Mouse (Mus musculus): ENCODE measurements at regions not wholly inside any gene's neighbourhood (a gene's known extent, or its start where the extent isn't known, plus 50 kb on each side); places are given as distances from the start of the nearest gene placed in this dataset.

GRCm38 (mm10) chr10:120604506-120604905, 128.2 kb upstream of the Hmga2 start:
- Histone ChIP-seq H3K9ac (ENCODE audit: insufficient read depth, low read depth) (no peak overlapping the region), H3K9me3 (replicated peaks; ENCODE audit: low read length) (peaks cover 68% of the 10 kb centered on the region), H3K27me3 (replicated peaks) (no peaks in the 10 kb centered on the region), H3K4me1 (ENCODE audit: control insufficient read depth in 1 of 2, insufficient read depth in 2 of 2) (no peaks in the 10 kb centered on the region), H3K4me2 (ENCODE audit: insufficient read depth, low read depth, poor library complexity, severe bottlenecking) (no peak overlapping the region), H3K27ac (ENCODE audit: insufficient read depth, low read depth) (no peak overlapping the region), H3K79me2 (replicated peaks; ENCODE audit: control insufficient read depth, extremely low read depth, insufficient read depth, poor library complexity, severe bottlenecking) (no peaks in the 10 kb centered on the region), H3K4me3 (replicated peaks in 1 of 3; ENCODE audit: low read depth in 2 of 3, low read length in 2 of 3, poor library complexity in 1 of 3) (no peak overlapping the region), H3K36me3 (replicated peaks in 1 of 2; ENCODE audit: control insufficient read depth in 1 of 2, insufficient read depth in 1 of 2, low read length in 1 of 2) (no peaks in the 10 kb centered on the region)
- no peak for DNase-seq (ENCODE audit: extremely low read depth)
- dilution Hi-C loops (cut with MboI; ENCODE audit: extremely low pct_ligation_motif_present, extremely low pct_unique_long_range_greater_than_20kb, low sequenced_read_pairs) (no loop called here), in situ Hi-C loops (cut with MboI; ENCODE audit: low pct_ligation_motif_present, low pct_unique_long_range_greater_than_20kb, low sequenced_read_pairs) (no loop called here)
- TF ChIP-seq POLR2A (IDR thresholded peaks at IDR 0.05; ENCODE audit: low read depth, low read length) (no peak), E2F4 (IDR thresholded peaks at IDR 0.05; ENCODE audit: insufficient replicate concordance, low read depth, low read length) (no peak), HCFC1 (IDR thresholded peaks at IDR 0.05; ENCODE audit: low read depth, low read length) (no peak), ZC3H11A (IDR thresholded peaks at IDR 0.05; ENCODE audit: low read depth, low read length) (no peak), NELFE (IDR thresholded peaks at IDR 0.05; ENCODE audit: low read depth, low read length) (no peak), MXI1 (IDR thresholded peaks at IDR 0.05; ENCODE audit: low read depth, low read length) (no peak), MAX (IDR thresholded peaks at IDR 0.05; ENCODE audit: low read length) (no peak), MYC (IDR thresholded peaks at IDR 0.05; ENCODE audit: low read depth, low read length) (no peak), RCOR1 (conservative IDR thresholded peaks at IDR 0.05; ENCODE audit: low read depth, low read length) (no peak), MAZ (IDR thresholded peaks at IDR 0.05; ENCODE audit: low read depth, low read length) (no peak), MAFK (IDR thresholded peaks at IDR 0.05; ENCODE audit: insufficient replicate concordance, low read length) (no peak), IRF4 (IDR thresholded peaks at IDR 0.05; ENCODE audit: low read depth, low read length) (no peak), ZKSCAN1 (IDR thresholded peaks at IDR 0.05; ENCODE audit: borderline replicate concordance, low read depth, low read length) (no peak), CTCF (conservative IDR thresholded peaks at IDR 0.05 in 1 of 2, IDR thresholded peaks at IDR 0.05 in 1 of 2; ENCODE audit: low read depth in 2 of 2, low read length in 2 of 2) (no peak), TCF12 (IDR thresholded peaks at IDR 0.05; ENCODE audit: low read depth, low read length) (no peak), UBTF (IDR thresholded peaks at IDR 0.05; ENCODE audit: low read depth, low read length) (no peak), SIN3A (IDR thresholded peaks at IDR 0.05; ENCODE audit: low read length) (no peak), ETS1 (conservative IDR thresholded peaks at IDR 0.05; ENCODE audit: low read depth, low read length) (no peak), CHD2 (IDR thresholded peaks at IDR 0.05; ENCODE audit: low read length) (no peak), POLR2AphosphoS2 (IDR thresholded peaks at IDR 0.05; ENCODE audit: low read depth, low read length) (no peak)

DNA sequence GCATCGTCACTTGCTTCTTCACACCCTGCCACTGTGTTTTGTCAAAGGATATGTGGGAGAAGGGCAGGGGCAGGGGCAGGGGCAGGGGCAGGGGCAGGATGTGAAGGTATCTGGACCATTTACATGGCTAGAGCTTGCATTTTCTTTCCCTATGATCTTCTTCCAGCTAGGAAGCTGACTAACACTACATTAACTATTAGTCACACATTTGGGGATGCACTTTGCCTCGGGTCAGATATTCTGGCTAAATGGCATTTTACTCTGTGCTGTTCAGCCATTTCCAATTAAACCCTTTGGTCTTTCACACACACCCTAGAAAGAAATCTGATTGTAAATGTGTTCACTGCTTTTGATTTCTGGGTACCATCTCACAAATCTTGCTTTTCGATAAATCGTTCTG, 126.9 kb upstream of the Hmga2 start:
- DNase-seq (ENCODE audit: extremely low read depth): no peak
- H3K27me3 ChIP-seq (replicated peaks): no peaks in the 10 kb centered on the region
- H3K9me3 ChIP-seq (replicated peaks; ENCODE audit: low read length): peaks cover 65% of the 10 kb centered on the region
- in situ Hi-C loops (cut with MboI; ENCODE audit: low pct_ligation_motif_present, low pct_unique_long_range_greater_than_20kb, low sequenced_read_pairs) (no loop called here), dilution Hi-C loops (cut with MboI; ENCODE audit: extremely low pct_ligation_motif_present, extremely low pct_unique_long_range_greater_than_20kb, low sequenced_read_pairs) (no loop called here)
- no peak overlapping the region for H3K4me2 ChIP-seq (ENCODE audit: insufficient read depth, low read depth, poor library complexity, severe bottlenecking)
- no peaks in the 10 kb centered on the region for H3K36me3 ChIP-seq (replicated peaks in 1 of 2; ENCODE audit: control insufficient read depth in 1 of 2, insufficient read depth in 1 of 2, low read length in 1 of 2)
- H3K27ac ChIP-seq (ENCODE audit: insufficient read depth, low read depth): no peak overlapping the region
- no peaks in the 10 kb centered on the region for H3K79me2 ChIP-seq (replicated peaks; ENCODE audit: control insufficient read depth, extremely low read depth, insufficient read depth, poor library complexity, severe bottlenecking)
- no peak overlapping the region for H3K9ac ChIP-seq (ENCODE audit: insufficient read depth, low read depth)
- H3K4me1 ChIP-seq (ENCODE audit: control insufficient read depth in 1 of 2, insufficient read depth in 2 of 2): no peaks in the 10 kb centered on the region
- TF ChIP-seq CTCF (conservative IDR thresholded peaks at IDR 0.05 in 1 of 2, IDR thresholded peaks at IDR 0.05 in 1 of 2; ENCODE audit: low read depth in 2 of 2, low read length in 2 of 2) (no peak), E2F4 (IDR thresholded peaks at IDR 0.05; ENCODE audit: insufficient replicate concordance, low read depth, low read length) (no peak), ZC3H11A (IDR thresholded peaks at IDR 0.05; ENCODE audit: low read depth, low read length) (no peak), UBTF (IDR thresholded peaks at IDR 0.05; ENCODE audit: low read depth, low read length) (no peak)
- no peak overlapping the region for H3K4me3 ChIP-seq (replicated peaks in 1 of 3; ENCODE audit: low read depth in 2 of 3, low read length in 2 of 3, poor library complexity in 1 of 3)

Measured in CH12.LX (cell line).